Mouse (Mus musculus): ENCODE results near the gene Ptchd3. TPM values are rescaled to one million over a fixed set of nuclear protein-coding genes. Genes with fewer than 3 reads are reported as not detected.

The Ptchd3 gene
- total RNA-seq, 2 experiments from 2014 or later: 0.38 to 0.39 TPM

Other genes with a start within 250 kb of the Ptchd3 start
- 1 to 10 TPM; 3.6 to 4.7 TPM for gene B3gntl1, start 157.1 kb upstream of the Ptchd3 start, total RNA-seq (2021)
- 10 to 100 TPM; 20.4 to 22.7 TPM for gene Metrnl, start 128.7 kb upstream of the Ptchd3 start, total RNA-seq (2021)